Mouse (Mus musculus): Measurements from ENCODE around the gene BC107364. TPM values are rescaled to one million over a fixed set of nuclear protein-coding genes. Genes with fewer than 3 reads are reported as not detected.
"Not testable (repeated sequence)": the region's sequence is repeated elsewhere in the genome, so short reads cannot be mapped to it uniquely, and the experiment has no call there.

The BC107364 gene
- polyA plus RNA-seq, 1 experiment = 5.5 TPM

DNA sequence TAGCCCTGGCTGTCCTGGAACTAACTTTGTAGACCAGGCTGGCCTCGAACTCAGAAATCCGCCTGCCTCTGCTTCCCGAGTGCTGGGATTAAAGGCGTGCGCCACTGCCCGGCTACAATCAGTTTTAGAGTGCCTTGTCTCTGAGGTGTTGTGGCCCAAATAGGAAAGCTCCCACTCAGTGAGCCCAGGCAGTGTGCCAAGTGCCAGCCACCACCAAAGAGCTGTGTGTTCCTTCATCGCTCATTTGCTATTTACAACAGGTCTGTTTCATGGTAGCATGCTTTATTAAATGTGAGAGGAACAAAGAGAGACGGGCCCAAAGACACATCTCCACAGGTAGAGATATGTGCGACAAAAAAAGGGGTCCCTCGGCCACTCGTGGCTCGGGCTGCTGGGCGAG, 30.3 kb upstream of the BC107364 start:
- Histone ChIP-seq H3K4me1 (ENCODE audit: control insufficient read depth, insufficient read depth, low read length) (no peaks in the 10 kb centered on the region), H3K4me3 (ENCODE audit: control insufficient read depth, low read depth, low read length) (no peak overlapping the region), H3K36me3 (ENCODE audit: control insufficient read depth, insufficient read depth, low read length) (no peaks in the 10 kb centered on the region), H3K27ac (ENCODE audit: control insufficient read depth, insufficient read depth, low read depth, low read length) (no peak overlapping the region), H3K27me3 (ENCODE audit: control insufficient read depth, insufficient read depth, low read length) (no peaks in the 10 kb centered on the region)
- no peak for TF ChIP-seq CTCF (IDR thresholded peaks at IDR 0.05; ENCODE audit: control insufficient read depth, insufficient read depth, insufficient replicate concordance, low read depth, low read length)
- TF ChIP-seq POLR2A (IDR thresholded peaks at IDR 0.05; ENCODE audit: control insufficient read depth, low read depth, low read length) = no peak

GRCm38 (mm10) chr3:96481856-96482255, 29.8 kb upstream of the BC107364 start:
- no peak for TF ChIP-seq POLR2A (IDR thresholded peaks at IDR 0.05; ENCODE audit: control insufficient read depth, low read depth, low read length)
- no peak for TF ChIP-seq CTCF (IDR thresholded peaks at IDR 0.05; ENCODE audit: control insufficient read depth, insufficient read depth, insufficient replicate concordance, low read depth, low read length)
- Histone ChIP-seq H3K36me3 (ENCODE audit: control insufficient read depth, insufficient read depth, low read length) (no peaks in the 10 kb centered on the region), H3K4me3 (ENCODE audit: control insufficient read depth, low read depth, low read length) (no peak overlapping the region), H3K4me1 (ENCODE audit: control insufficient read depth, insufficient read depth, low read length) (no peaks in the 10 kb centered on the region), H3K27me3 (ENCODE audit: control insufficient read depth, insufficient read depth, low read length) (no peaks in the 10 kb centered on the region), H3K27ac (ENCODE audit: control insufficient read depth, insufficient read depth, low read depth, low read length) (no peak overlapping the region)

- Histone ChIP-seq H3K4me3 (ENCODE audit: control insufficient read depth, low read depth, low read length) (no peak overlapping the region), H3K4me1 (ENCODE audit: control insufficient read depth, insufficient read depth, low read length) (peaks cover 3% of the 10 kb centered on the region; the same call in 1 of the 2 replicates), H3K27ac (ENCODE audit: control insufficient read depth, insufficient read depth, low read depth, low read length) (no peak overlapping the region), H3K36me3 (ENCODE audit: control insufficient read depth, insufficient read depth, low read length) (no peaks in the 10 kb centered on the region), H3K27me3 (ENCODE audit: control insufficient read depth, insufficient read depth, low read length) (no peaks in the 10 kb centered on the region)
- TF ChIP-seq POLR2A (IDR thresholded peaks at IDR 0.05; ENCODE audit: control insufficient read depth, low read depth, low read length) (no peak), CTCF (IDR thresholded peaks at IDR 0.05; ENCODE audit: control insufficient read depth, insufficient read depth, insufficient replicate concordance, low read depth, low read length) (no peak)
These were observed 28.7 kb upstream of the BC107364 start for GRCm38 (mm10) chr3:96480684-96481270.

GRCm38 (mm10) chr3:96479249-96479648, 27.1 kb upstream of the BC107364 start:
- H3K27me3 ChIP-seq (ENCODE audit: control insufficient read depth, insufficient read depth, low read length) = no peaks in the 10 kb centered on the region
- H3K36me3 ChIP-seq (ENCODE audit: control insufficient read depth, insufficient read depth, low read length) = no peaks in the 10 kb centered on the region
- TF ChIP-seq CTCF (IDR thresholded peaks at IDR 0.05; ENCODE audit: control insufficient read depth, insufficient read depth, insufficient replicate concordance, low read depth, low read length) (no peak), POLR2A (IDR thresholded peaks at IDR 0.05; ENCODE audit: control insufficient read depth, low read depth, low read length) (no peak)
- peaks cover 10% of the 10 kb centered on the region for H3K4me1 ChIP-seq (ENCODE audit: control insufficient read depth, insufficient read depth, low read length)
- no peak overlapping the region for H3K4me3 ChIP-seq (ENCODE audit: control insufficient read depth, low read depth, low read length)
- H3K27ac ChIP-seq (ENCODE audit: control insufficient read depth, insufficient read depth, low read depth, low read length) = no peak overlapping the region

- Histone ChIP-seq H3K27me3 (ENCODE audit: control insufficient read depth, insufficient read depth, low read length) (no peaks in the 10 kb centered on the region), H3K4me1 (ENCODE audit: control insufficient read depth, insufficient read depth, low read length) (peaks cover 13% of the 10 kb centered on the region), H3K36me3 (ENCODE audit: control insufficient read depth, insufficient read depth, low read length) (no peaks in the 10 kb centered on the region), H3K27ac (ENCODE audit: control insufficient read depth, insufficient read depth, low read depth, low read length) (no peak overlapping the region), H3K4me3 (ENCODE audit: control insufficient read depth, low read depth, low read length) (no peak overlapping the region)
- no peak for TF ChIP-seq POLR2A (IDR thresholded peaks at IDR 0.05; ENCODE audit: control insufficient read depth, low read depth, low read length)
- TF ChIP-seq CTCF (IDR thresholded peaks at IDR 0.05; ENCODE audit: control insufficient read depth, insufficient read depth, insufficient replicate concordance, low read depth, low read length) = no peak
These were observed 25.5 kb upstream of the BC107364 start for GRCm38 (mm10) chr3:96477558-96477957.

DNA sequence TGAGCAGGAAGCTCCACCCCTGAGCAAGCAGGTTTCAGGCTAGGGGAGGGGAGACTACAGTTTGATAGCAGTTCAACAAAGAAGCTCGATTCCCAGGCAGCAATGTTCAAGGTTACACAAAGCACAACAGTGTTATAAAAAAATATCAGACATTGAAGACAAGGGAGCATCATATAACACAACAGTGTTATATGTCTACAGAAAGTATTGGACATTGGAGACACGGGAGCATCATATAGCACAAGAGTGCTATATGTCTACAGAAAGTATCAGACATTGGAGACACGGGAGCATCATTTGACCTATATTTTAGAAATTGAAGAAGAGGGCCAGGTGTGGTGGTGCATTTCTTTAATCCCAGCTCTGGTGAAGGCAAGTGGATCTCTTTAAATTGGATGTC, 25.0 kb upstream of the BC107364 start:
- no peak for TF ChIP-seq POLR2A (IDR thresholded peaks at IDR 0.05; ENCODE audit: control insufficient read depth, low read depth, low read length)
- TF ChIP-seq CTCF (IDR thresholded peaks at IDR 0.05; ENCODE audit: control insufficient read depth, insufficient read depth, insufficient replicate concordance, low read depth, low read length) = no peak
- Histone ChIP-seq H3K36me3 (ENCODE audit: control insufficient read depth, insufficient read depth, low read length) (no peaks in the 10 kb centered on the region), H3K4me1 (ENCODE audit: control insufficient read depth, insufficient read depth, low read length) (peaks cover 13% of the 10 kb centered on the region), H3K27me3 (ENCODE audit: control insufficient read depth, insufficient read depth, low read length) (no peaks in the 10 kb centered on the region), H3K4me3 (ENCODE audit: control insufficient read depth, low read depth, low read length) (no peak overlapping the region), H3K27ac (ENCODE audit: control insufficient read depth, insufficient read depth, low read depth, low read length) (no peak overlapping the region)

- TF ChIP-seq CTCF (IDR thresholded peaks at IDR 0.05; ENCODE audit: control insufficient read depth, insufficient read depth, insufficient replicate concordance, low read depth, low read length) (no peak), POLR2A (IDR thresholded peaks at IDR 0.05; ENCODE audit: control insufficient read depth, low read depth, low read length) (no peak)
- no peak overlapping the region for H3K27ac ChIP-seq (ENCODE audit: control insufficient read depth, insufficient read depth, low read depth, low read length)
- H3K4me3 ChIP-seq (ENCODE audit: control insufficient read depth, low read depth, low read length) = peak overlapping the region; percentile 9; the same call in 1 of the 2 replicates
- H3K36me3 ChIP-seq (ENCODE audit: control insufficient read depth, insufficient read depth, low read length) = no peaks in the 10 kb centered on the region
- peaks cover 13% of the 10 kb centered on the region for H3K4me1 ChIP-seq (ENCODE audit: control insufficient read depth, insufficient read depth, low read length)
- H3K27me3 ChIP-seq (ENCODE audit: control insufficient read depth, insufficient read depth, low read length) = no peaks in the 10 kb centered on the region
These were observed 23.0 kb upstream of the BC107364 start for GRCm38 (mm10) chr3:96474909-96475655.

- not testable (repeated sequence) for H3K27me3 ChIP-seq (ENCODE audit: control insufficient read depth, insufficient read depth, low read length); H3K4me3 ChIP-seq (ENCODE audit: control insufficient read depth, low read depth, low read length); H3K36me3 ChIP-seq (ENCODE audit: control insufficient read depth, insufficient read depth, low read length); H3K27ac ChIP-seq (ENCODE audit: control insufficient read depth, insufficient read depth, low read depth, low read length)
- peaks cover 13% of the 10 kb centered on the region for H3K4me1 ChIP-seq (ENCODE audit: control insufficient read depth, insufficient read depth, low read length)
These were observed 21.4 kb upstream of the BC107364 start for GRCm38 (mm10) chr3:96473556-96473955.
